Mouse (Mus musculus): ENCODE measurements around the gene Smok2b. TPM values are rescaled to one million over a fixed set of nuclear protein-coding genes. Genes with fewer than 3 reads are reported as not detected.

Smok2b gene
- polyA plus RNA-seq (2014; fragmentation: Illumina TruSeq; extraction: RNeasy Lipid Tissue Mini Kit (QIAGEN cat#74804); ENCODE audit: low read depth, low replicate concordance), result not detected

GRCm38 (mm10) chr17:13229957-13230356 lies at the start of gene Smok2b:
TSS of gene Smok2b (plus strand) at chr17:13230257.

GRCm38 (mm10) chr17:13220888-13221287 lies 9.2 kb upstream of the Smok2b start, which contains the start of gene Smok2a:
TSS of gene Smok2a (plus strand) at chr17:13221188.

Other genes with a start within 250 kb of the Smok2b start
- 58.0 TPM for gene Wtap, start 236.1 kb upstream of the Smok2b start, polyA plus RNA-seq (2014; fragmentation: Illumina TruSeq; extraction: RNeasy Lipid Tissue Mini Kit (QIAGEN cat#74804); ENCODE audit: low read depth, low replicate concordance)
- gene Sod2, start 223.4 kb upstream of the Smok2b start, polyA plus RNA-seq (2014; fragmentation: Illumina TruSeq; extraction: RNeasy Lipid Tissue Mini Kit (QIAGEN cat#74804); ENCODE audit: low read depth, low replicate concordance), result 153 TPM
- gene Gpr31b, start 178.0 kb upstream of the Smok2b start, polyA plus RNA-seq (2014; fragmentation: Illumina TruSeq; extraction: RNeasy Lipid Tissue Mini Kit (QIAGEN cat#74804); ENCODE audit: low read depth, low replicate concordance), result not detected
- 6.8 TPM for gene Tcp10b, start 169.2 kb upstream of the Smok2b start, polyA plus RNA-seq (2014; fragmentation: Illumina TruSeq; extraction: RNeasy Lipid Tissue Mini Kit (QIAGEN cat#74804); ENCODE audit: low read depth, low replicate concordance)
- gene Unc93a, start 98.4 kb upstream of the Smok2b start, polyA plus RNA-seq (2014; fragmentation: Illumina TruSeq; extraction: RNeasy Lipid Tissue Mini Kit (QIAGEN cat#74804); ENCODE audit: low read depth, low replicate concordance), result 1.2 TPM
- 0.22 TPM for gene Smok2a, start 9.1 kb upstream of the Smok2b start, polyA plus RNA-seq (2014; fragmentation: Illumina TruSeq; extraction: RNeasy Lipid Tissue Mini Kit (QIAGEN cat#74804); ENCODE audit: low read depth, low replicate concordance)
- 13.0 TPM for gene Tcp10c, start 124.3 kb downstream of the Smok2b start, polyA plus RNA-seq (2014; fragmentation: Illumina TruSeq; extraction: RNeasy Lipid Tissue Mini Kit (QIAGEN cat#74804); ENCODE audit: low read depth, low replicate concordance)